Mouse (Mus musculus): ENCODE results near the gene Pla2g4e. TPM values are rescaled to one million over a fixed set of nuclear protein-coding genes. Genes with fewer than 3 reads are reported as not detected.

Pla2g4e gene
- polyA plus RNA-seq, 1 experiment: 0.33 TPM

DNA sequence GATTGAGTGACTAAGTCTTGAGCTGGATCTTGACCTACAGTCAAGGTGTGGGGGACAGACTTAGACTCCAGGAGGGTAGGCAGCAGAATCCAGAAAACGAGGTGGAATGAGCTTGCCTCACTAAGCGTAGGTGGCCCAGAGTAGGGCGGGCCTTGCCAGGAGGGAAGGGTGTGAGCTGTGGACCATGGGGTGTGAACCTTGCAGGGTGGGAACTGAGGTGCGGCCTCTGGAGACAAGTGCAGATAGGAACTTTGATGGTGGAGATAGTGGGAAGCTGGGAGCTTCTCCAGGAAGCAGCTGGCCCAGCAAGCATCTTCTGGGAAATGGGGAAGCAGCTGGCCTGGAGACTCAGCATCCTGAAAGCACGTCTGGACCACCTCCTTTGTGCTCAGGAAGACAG, 7.4 kb downstream of the Pla2g4e start:
- 79% methylated on average over 5 of the region's 5 CpGs for WGBS
- Histone ChIP-seq H3K4me3 (ENCODE audit: insufficient read depth, low read depth, low read length) (no peak overlapping the region), H3K36me3 (ENCODE audit: control insufficient read depth, insufficient read depth, low read length) (no peaks in the 10 kb centered on the region), H3K27me3 (replicated peaks; ENCODE audit: control insufficient read depth, insufficient read depth, low read length) (no peaks in the 10 kb centered on the region), H3K4me1 (ENCODE audit: control insufficient read depth, insufficient read depth, low read length) (no peaks in the 10 kb centered on the region), H3K27ac (ENCODE audit: insufficient read depth, low read depth, low read length) (no peak overlapping the region)
- no peak for DNase-seq
- no peak for TF ChIP-seq POLR2A (IDR thresholded peaks at IDR 0.05; ENCODE audit: low read depth, low read length)

DNA sequence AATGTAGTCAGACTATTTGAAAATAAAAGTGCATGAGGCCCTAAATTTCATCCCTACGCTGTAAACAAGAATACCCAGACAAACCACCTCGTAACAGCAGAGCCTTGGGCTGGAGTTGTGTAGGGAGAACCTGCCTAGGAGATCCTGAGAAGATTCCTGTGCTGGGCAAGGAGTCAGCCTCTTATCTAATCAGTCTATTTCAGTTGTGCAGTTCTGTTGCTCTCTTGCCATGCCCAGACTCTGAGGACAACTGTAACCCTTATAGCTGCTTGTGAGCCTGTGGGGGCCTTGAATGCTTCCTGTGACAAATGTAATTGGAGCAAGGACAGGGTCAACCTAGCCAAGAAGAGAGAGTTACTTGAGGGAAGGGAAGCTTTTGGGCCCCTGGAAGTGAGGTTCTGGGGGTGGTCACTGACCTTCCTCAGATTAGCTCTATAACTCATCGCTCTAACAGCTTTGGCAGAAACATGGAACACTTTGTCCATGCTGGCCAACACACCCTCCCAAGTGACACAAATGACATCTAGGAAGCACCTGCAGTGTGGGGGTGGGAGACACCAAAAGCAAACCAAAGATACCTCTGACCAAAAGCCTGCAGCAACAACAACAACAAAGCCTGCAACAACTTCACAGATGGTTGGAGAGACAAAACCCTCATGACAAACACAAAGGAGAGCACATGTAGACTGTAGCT, 9.0 kb downstream of the Pla2g4e start:
- WGBS: 83% methylated on average over 3 of the region's 3 CpGs

DNA sequence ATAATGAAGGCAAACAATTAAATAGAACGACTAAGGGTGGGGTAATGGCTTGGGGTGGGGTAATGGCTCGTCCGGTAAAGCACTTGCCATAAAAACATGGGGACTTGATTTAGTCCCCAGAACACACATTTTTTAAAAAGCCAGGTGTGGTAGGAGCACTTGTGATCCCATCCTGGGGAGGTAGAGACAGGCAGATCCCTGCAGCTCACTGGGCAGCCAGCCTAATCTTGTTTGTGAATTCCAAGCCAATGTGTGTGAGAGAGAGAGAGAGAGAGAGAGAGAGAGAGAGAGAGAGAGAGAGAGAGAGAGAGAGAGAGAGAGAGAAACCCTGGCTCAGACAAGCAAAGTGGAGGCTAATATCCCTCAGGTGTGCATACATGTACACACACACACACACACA, 9.8 kb downstream of the Pla2g4e start:
- Histone ChIP-seq H3K4me3 (ENCODE audit: insufficient read depth, low read depth, low read length) (no peak overlapping the region), H3K27ac (ENCODE audit: insufficient read depth, low read depth, low read length) (no peak overlapping the region), H3K4me1 (ENCODE audit: control insufficient read depth, insufficient read depth, low read length) (no peaks in the 10 kb centered on the region), H3K27me3 (replicated peaks; ENCODE audit: control insufficient read depth, insufficient read depth, low read length) (no peaks in the 10 kb centered on the region), H3K36me3 (ENCODE audit: control insufficient read depth, insufficient read depth, low read length) (no peaks in the 10 kb centered on the region)
- DNase-seq: no peak
- 60% methylated on average over 3 of the region's 3 CpGs for WGBS
- TF ChIP-seq CTCF (conservative IDR thresholded peaks at IDR 0.05; ENCODE audit: insufficient read depth, insufficient read length, low read depth, low read length): no peak
- no peak for TF ChIP-seq POLR2A (IDR thresholded peaks at IDR 0.05; ENCODE audit: low read depth, low read length)

More for the DNA sequence above, 9.0 kb downstream of the Pla2g4e start:
- DNase-seq: no peak
- H3K4me3 ChIP-seq (ENCODE audit: insufficient read depth, low read depth, low read length): no peak overlapping the region
- no peaks in the 10 kb centered on the region for H3K36me3 ChIP-seq (ENCODE audit: control insufficient read depth, insufficient read depth, low read length)
- no peaks in the 10 kb centered on the region for H3K4me1 ChIP-seq (ENCODE audit: control insufficient read depth, insufficient read depth, low read length)
- no peak overlapping the region for H3K27ac ChIP-seq (ENCODE audit: insufficient read depth, low read depth, low read length)
- H3K27me3 ChIP-seq (replicated peaks; ENCODE audit: control insufficient read depth, insufficient read depth, low read length): no peaks in the 10 kb centered on the region
- no peak for TF ChIP-seq CTCF (conservative IDR thresholded peaks at IDR 0.05; ENCODE audit: insufficient read depth, insufficient read length, low read depth, low read length)
- TF ChIP-seq POLR2A (IDR thresholded peaks at IDR 0.05; ENCODE audit: low read depth, low read length): no peak

GRCm38 (mm10) chr2:120231642-120232041, 13.5 kb downstream of the Pla2g4e start:
- no peak for DNase-seq
- H3K4me1 ChIP-seq (ENCODE audit: control insufficient read depth, insufficient read depth, low read length): no peaks in the 10 kb centered on the region
- H3K4me3 ChIP-seq (ENCODE audit: insufficient read depth, low read depth, low read length): no peak overlapping the region
- WGBS: 54% methylated on average over 3 of the region's 3 CpGs
- H3K27me3 ChIP-seq (replicated peaks; ENCODE audit: control insufficient read depth, insufficient read depth, low read length): no peaks in the 10 kb centered on the region
- no peaks in the 10 kb centered on the region for H3K36me3 ChIP-seq (ENCODE audit: control insufficient read depth, insufficient read depth, low read length)
- no peak for TF ChIP-seq POLR2A (IDR thresholded peaks at IDR 0.05; ENCODE audit: low read depth, low read length)
- no peak for TF ChIP-seq CTCF (conservative IDR thresholded peaks at IDR 0.05; ENCODE audit: insufficient read depth, insufficient read length, low read depth, low read length)
- no peak overlapping the region for H3K27ac ChIP-seq (ENCODE audit: insufficient read depth, low read depth, low read length)

GRCm38 (mm10) chr2:120214600-120214999, 30.5 kb downstream of the Pla2g4e start:
- Histone ChIP-seq H3K4me3 (ENCODE audit: insufficient read depth, low read depth, low read length) (no peak overlapping the region), H3K4me1 (ENCODE audit: control insufficient read depth, insufficient read depth, low read length) (no peaks in the 10 kb centered on the region), H3K27ac (ENCODE audit: insufficient read depth, low read depth, low read length) (no peak overlapping the region), H3K27me3 (replicated peaks; ENCODE audit: control insufficient read depth, insufficient read depth, low read length) (no peaks in the 10 kb centered on the region), H3K36me3 (ENCODE audit: control insufficient read depth, insufficient read depth, low read length) (no peaks in the 10 kb centered on the region)
- 91% methylated on average over 5 of the region's 5 CpGs for WGBS
- TF ChIP-seq POLR2A (IDR thresholded peaks at IDR 0.05; ENCODE audit: low read depth, low read length) (no peak), CTCF (conservative IDR thresholded peaks at IDR 0.05; ENCODE audit: insufficient read depth, insufficient read length, low read depth, low read length) (no peak)
- DNase-seq: no peak

DNA sequence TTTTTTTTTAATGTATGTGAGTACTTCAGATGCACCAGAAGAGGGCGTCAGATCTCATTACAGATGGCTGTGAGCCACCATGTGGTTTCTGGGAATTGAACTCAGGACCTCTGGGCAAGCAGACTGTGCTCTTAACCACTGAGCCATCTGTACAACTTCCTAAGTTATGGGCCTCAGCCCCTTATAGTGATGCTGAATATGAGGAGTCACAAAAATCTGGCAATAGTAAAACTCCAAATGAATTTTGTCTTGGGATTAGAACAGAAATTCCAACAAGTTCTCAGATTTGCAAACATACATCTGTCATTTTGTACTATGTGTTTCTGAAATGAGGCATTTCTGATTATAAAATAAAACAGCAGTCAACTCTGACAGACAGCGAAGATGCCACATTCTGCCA, 33.7 kb downstream of the Pla2g4e start:
- WGBS: 67% methylated on average over 2 of the region's 2 CpGs
- no peaks in the 10 kb centered on the region for H3K4me1 ChIP-seq (ENCODE audit: control insufficient read depth, insufficient read depth, low read length)
- no peak for DNase-seq
- no peaks in the 10 kb centered on the region for H3K27me3 ChIP-seq (replicated peaks; ENCODE audit: control insufficient read depth, insufficient read depth, low read length)
- no peaks in the 10 kb centered on the region for H3K36me3 ChIP-seq (ENCODE audit: control insufficient read depth, insufficient read depth, low read length)
- no peak overlapping the region for H3K27ac ChIP-seq (ENCODE audit: insufficient read depth, low read depth, low read length)
- no peak overlapping the region for H3K4me3 ChIP-seq (ENCODE audit: insufficient read depth, low read depth, low read length)
- TF ChIP-seq CTCF (conservative IDR thresholded peaks at IDR 0.05; ENCODE audit: insufficient read depth, insufficient read length, low read depth, low read length) (no peak), POLR2A (IDR thresholded peaks at IDR 0.05; ENCODE audit: low read depth, low read length) (no peak)

DNA sequence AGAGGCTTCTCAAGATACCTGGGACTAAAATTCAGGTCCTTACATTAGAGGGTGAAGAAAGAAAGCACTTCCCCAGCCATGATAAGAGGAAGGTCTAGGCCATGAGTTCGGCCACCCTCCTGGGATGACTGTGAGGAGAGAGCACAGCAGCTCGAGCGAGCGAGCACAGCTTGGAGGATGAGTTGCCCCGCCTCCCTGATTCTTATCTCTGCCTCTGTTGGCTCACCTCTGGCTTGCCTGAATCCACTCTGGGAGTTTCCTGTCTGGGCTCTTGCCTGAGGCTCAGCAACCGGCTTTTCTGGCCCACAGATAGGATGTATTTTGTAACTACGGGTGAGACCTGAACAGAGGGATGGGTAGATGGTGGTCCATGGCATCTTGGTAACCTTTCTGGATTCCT, 37.2 kb downstream of the Pla2g4e start:
- no peak overlapping the region for H3K4me3 ChIP-seq (ENCODE audit: insufficient read depth, low read depth, low read length)
- DNase-seq: no peak
- WGBS: 62% methylated on average over 7 of the region's 7 CpGs
- no peaks in the 10 kb centered on the region for H3K27me3 ChIP-seq (replicated peaks; ENCODE audit: control insufficient read depth, insufficient read depth, low read length)
- TF ChIP-seq POLR2A (IDR thresholded peaks at IDR 0.05; ENCODE audit: low read depth, low read length) (no peak), CTCF (conservative IDR thresholded peaks at IDR 0.05; ENCODE audit: insufficient read depth, insufficient read length, low read depth, low read length) (no peak)
- no peak overlapping the region for H3K27ac ChIP-seq (ENCODE audit: insufficient read depth, low read depth, low read length)
- no peaks in the 10 kb centered on the region for H3K4me1 ChIP-seq (ENCODE audit: control insufficient read depth, insufficient read depth, low read length)
- H3K36me3 ChIP-seq (ENCODE audit: control insufficient read depth, insufficient read depth, low read length): no peaks in the 10 kb centered on the region

Measured in kidney, adult 2 months (tissue).